Mouse (Mus musculus) heart, postnatal 4 days (tissue): ENCODE data around the gene AL607142.1. TPM values are rescaled to one million over a fixed set of nuclear protein-coding genes. Genes with fewer than 3 reads are reported as not detected.

Experiments used
- DNase-seq: peaks from one replicate; pipeline ENCODE4 v3.0.0; 2021
- total RNA-seq, 2 experiments: library from RNA; stranded (reverse); gene quantifications; 2 replicates each; pipeline ENCODE4 v1.2.3; 2021

Gene AL607142.1
- total RNA-seq, 2 experiments from 2014 or later: not detected

DNA sequence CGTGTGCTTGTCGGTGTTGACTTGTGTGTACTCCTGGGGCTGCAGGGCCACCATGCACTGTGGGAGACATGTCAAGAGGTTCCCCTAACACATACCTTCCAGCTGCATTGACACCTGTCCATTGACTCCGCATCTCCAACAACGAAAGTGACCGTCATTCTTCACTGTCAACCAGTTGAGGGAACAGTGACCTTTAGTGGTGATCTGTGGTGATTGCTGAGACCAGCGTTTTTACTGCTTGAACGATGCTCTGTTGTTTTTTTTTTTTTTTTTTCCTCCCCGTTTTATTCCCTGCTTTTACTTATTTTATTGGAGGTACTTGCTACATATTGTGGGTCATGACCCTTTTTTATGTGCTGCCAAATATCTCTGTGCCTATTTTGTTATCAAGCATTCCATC is 7.3 kb upstream of the AL607142.1 start:
- DNase-seq: no peak

DNA sequence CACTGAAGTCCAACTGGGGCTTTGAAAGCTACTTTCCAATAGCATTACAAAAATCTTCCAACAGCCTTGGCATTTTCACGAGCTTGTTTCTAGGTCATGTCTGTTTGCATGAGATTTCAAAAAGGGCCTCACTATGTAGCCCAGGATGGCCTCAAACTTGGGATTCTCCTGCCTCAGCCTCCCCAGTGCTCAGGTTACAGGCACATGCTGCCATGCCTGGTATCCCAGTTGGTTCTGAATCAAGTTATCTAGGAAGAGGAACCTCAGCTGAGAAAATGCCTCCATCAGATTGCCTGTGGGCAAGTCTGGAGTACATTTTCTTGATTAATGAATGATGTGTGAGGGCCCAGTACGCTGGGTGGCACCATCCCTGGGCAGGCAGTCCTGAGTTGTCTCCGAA is 6.6 kb upstream of the AL607142.1 start:
- DNase-seq: no peak

- DNase-seq: no peak
Measured at GRCm38 (mm10) chr4:120058794-120059193, 6.0 kb upstream of the AL607142.1 start.

GRCm38 (mm10) chr4:120061727-120062126 is 3.1 kb upstream of the AL607142.1 start:
- DNase-seq: no peak

DNA sequence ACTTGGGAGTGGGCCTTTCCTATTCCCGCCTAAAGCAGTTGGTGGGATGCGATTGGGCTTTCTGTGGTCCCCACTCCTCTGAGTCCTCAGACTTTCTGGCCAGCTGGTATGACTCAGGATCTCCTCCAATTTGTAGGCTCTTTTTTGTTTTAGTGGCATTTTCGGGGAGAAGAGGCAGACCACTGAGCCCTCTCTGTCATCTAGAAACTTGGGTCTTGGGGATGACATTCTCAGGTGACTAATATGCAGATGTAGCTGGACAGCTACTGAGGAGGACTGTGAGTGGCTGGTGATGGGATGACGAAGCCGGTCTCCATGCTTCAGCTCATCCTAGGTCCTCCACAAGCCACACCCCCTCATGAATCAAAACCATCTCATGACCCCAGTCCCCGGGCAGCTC is 2.6 kb upstream of the AL607142.1 start:
- no peak for DNase-seq

DNA sequence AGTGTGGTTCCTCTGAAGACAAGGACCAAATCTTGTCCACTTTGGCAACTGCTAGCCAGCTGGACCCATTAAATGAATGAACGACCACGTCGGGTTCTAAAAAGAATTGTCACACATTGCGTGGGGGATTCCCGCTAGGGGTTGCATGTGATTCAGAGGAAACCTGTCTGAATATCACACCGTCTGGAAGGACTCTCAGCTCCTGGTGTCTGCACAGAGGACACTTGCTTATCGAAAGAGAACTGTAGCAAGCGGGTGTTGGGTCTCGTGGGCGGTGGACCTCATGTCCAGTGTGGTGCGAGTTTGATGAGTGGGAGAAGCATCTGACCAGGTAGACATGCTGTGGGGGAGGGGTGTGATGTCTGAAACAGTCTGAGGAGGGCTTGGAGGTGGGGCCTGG is 2.0 kb upstream of the AL607142.1 start:
- DNase-seq: no peak

- DNase-seq: no peak
Measured at GRCm38 (mm10) chr4:120063353-120064124, 1.3 kb upstream of the AL607142.1 start.

DNA sequence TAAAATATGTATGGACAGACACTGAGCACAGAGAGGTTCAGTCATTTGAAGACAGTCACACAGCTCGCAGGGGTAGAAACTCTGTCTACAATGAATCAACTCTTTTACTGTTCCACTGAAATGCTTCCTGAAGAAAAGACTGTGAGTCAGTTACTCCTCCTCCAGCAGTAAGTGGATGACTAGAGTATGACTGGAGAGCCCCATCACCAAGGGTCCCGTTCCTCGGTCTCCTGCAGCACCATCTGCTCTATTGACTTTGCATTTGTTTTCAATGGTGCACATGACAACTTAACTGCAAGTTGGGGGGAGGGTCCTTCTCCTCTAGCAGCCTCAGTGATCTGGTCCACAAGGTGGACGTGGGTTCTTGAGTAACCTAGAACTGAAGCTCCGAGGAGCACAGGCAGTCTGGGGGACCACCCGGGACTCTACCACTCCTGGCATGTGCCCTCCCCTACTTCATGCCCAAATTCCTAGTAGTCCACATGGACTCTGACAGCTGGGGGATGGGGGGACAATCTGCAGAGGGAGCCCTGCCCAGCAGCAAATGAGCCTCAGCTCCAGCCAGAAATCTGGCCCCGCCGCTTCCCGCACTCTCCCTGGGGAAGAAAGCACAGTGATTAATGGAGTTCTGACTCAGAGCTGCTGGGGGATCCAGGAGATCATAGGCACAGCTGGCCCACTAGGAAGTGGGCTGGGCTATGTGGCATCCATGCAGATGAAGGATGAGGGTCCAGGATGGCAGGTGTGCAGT is 2.2 kb downstream of the AL607142.1 start:
- peak; percentile 48 for DNase-seq

GRCm38 (mm10) chr4:120067592-120068235 is 2.9 kb downstream of the AL607142.1 start:
- DNase-seq: no peak

- DNase-seq: peak; percentile 31
Measured at GRCm38 (mm10) chr4:120068883-120069581, 4.2 kb downstream of the AL607142.1 start.

DNA sequence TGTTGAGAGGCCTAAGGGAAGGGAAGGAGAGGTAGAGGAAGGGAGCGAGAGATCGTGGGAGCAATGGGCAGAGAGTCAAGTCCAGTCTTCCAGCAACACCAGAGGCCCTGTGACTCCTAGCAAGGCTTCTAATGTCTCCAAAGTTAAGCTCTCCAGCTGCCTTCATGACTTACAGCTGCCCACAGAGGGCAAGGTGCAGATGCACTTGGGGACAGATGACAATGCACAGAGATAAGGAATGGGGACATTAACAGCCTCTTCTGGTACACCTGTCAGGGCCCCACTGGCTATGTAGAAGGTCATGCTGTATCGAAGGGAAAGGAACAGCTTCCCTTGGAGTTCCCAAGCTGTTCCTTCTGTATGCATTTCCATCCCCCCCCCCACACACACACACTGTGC is 4.8 kb downstream of the AL607142.1 start:
- DNase-seq: no peak

DNA sequence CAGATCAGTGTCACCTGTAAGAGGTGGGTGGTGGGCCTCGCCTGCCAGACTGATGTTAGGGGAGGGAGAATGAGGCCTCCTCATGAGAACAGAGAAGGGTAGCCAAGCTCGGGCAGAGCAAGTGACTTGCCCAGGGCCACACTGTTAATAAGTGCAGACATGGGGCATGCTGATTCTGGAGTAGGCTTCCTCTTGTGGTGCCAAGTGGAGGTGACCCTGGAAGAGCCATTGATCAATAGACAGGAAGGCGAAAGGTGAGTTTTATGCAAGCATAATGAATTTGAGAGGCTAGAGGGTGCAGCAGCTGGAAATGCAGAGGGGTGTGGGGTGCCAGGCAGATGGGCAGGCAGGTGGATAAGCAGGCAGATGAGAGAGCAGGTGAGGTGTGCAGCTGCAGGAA is 6.6 kb downstream of the AL607142.1 start:
- no peak for DNase-seq

DNA sequence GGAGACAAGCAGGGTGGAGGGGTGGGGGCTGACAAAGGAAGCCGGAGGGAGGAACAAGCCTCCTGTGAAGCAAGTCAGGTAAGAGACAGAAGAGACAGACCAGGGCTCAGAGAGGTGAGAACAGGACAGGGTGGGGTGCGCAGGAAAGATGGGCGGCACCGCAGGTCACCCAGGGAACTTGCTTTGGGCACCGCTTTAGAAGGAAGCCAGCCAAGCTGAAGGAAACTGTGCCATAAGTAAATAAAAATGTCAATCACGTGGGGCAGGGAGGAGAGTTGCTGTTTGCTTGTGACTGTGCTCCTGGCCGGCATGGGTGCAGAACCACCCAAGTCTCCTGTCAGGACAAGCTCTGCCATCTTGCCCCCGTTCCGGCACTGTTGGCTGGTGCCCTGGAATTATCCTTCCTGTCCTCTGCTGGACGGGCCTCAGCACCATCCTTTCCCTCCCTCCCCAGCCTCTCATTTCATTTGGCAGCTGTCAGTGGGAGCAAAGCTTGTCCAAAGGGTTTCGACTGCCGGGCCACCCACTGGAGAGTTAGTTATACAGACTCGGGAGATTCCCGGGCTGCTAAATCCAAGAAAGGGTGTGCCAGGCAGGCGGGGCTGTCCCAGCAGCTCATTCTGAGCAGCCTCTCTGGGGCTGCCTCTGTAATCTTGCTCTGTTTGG is 7.2 kb downstream of the AL607142.1 start:
- no peak for DNase-seq

DNA sequence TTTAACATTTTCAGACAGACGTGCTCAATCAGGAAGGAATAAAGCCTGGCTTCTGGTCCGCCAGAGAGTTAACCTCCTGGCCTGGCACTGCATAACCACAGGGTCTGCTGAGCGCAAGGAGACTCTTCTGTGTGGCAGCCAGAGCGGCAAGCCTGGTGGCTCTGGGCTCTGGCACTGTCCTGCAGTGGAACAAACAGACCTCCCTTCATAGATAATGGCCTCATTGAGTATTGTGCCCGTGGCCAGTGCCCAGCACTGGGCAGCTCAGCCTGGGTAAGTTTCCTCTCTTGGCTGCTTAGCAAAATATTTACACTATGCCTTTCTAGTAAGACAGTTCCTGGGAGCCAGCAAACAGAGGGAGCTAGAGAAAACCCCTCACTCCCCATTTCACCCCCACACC is 9.3 kb downstream of the AL607142.1 start:
- DNase-seq: peak; percentile 21

DNA sequence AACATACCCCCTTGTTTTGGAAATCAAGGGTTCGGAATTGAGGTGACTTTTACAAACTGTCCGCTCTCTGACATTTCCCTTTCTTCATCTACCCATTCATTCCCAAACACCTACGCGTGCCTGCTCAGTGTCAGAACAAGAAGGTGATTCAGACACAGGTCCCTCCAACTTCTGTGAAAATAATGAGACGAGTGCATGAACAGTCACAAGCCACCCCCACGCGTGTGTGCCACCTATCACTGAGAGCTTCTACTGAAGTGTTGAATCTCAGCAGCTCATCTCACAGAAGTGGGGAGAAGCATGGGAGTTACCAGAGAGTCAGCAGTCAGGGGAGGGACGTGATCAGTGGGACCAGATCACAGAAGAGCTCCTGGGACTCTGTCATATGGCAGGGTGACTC is 12.5 kb downstream of the AL607142.1 start:
- no peak for DNase-seq

- DNase-seq: no peak
Measured at GRCm38 (mm10) chr4:120082527-120082926, 17.7 kb downstream of the AL607142.1 start.

GRCm38 (mm10) chr4:120083700-120084099 is 18.9 kb downstream of the AL607142.1 start:
- peak; percentile 38 for DNase-seq

DNA sequence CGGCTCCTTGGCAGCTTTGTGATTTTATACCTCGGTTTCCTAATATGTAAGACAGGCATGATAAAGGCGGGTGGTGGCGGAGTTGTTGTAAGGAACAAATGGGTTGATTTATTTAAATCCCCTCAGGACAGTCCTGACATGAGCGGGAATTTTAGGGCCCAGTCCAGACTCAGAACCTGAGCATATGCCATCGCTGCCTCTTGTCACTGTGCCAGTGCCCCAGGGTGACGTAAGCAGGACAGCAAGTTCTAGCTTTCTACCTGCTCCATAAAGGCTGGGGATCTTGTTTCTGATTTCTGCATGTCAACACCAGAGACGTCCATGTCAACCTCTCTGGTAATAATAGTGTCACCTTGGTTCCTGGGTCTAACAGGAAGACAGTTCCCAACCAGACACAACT is 24.7 kb downstream of the AL607142.1 start:
- DNase-seq: no peak

DNA sequence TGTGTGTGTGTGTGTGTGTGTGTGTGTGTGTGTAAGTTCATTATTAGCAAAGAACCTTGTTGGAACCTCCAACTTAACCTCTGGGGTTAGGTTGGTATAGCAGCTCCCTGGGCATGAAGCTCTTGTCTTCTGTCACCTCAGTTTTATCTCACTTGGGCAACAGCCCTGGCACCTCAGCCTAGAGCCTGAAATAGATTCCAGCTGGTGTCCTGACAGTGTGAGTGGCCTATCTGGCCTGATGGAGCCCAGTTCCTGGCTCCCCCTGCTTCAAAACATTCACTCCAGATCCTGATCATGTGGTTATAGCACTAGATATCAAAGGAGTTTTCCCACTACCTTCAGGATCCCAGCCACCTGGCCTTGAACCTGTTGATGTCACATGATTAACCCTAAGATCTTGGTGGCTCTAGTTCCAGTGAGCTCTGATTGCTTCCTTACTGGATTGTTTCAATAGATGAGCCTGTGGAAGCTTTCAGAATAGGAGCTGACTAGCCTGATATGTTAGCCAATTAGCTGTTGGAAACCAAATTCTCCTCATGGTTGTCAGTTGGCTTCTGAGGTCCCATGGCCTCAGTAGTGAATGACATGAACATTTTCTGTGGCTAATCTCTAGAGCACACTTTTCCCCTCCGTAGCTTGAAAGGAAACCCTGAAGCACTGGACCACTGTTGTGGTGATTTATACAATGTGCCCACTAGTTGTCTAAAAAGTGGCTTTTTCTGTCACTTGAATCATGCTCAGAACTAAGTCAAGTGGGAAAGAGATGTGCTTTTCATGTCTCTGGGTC is 27.4 kb downstream of the AL607142.1 start:
- DNase-seq: peak; percentile 67

DNA sequence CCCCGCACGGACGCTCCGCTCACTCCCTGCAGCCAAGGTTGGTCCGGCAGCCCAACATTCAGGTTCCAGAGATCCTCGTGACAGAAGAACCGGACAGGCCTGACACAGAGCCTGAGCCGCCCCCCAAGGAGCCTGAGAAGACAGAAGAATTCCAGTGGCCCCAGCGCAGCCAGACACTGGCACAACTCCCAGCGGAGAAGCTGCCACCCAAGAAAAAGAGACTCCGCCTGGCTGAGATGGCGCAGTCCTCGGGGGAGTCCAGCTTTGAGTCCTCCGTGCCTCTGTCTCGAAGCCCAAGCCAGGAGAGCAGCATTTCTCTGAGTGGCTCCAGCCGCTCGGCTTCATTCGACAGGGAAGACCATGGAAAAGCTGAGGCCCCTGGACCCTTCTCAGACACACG is 32.1 kb downstream of the AL607142.1 start:
- DNase-seq: no peak

DNA sequence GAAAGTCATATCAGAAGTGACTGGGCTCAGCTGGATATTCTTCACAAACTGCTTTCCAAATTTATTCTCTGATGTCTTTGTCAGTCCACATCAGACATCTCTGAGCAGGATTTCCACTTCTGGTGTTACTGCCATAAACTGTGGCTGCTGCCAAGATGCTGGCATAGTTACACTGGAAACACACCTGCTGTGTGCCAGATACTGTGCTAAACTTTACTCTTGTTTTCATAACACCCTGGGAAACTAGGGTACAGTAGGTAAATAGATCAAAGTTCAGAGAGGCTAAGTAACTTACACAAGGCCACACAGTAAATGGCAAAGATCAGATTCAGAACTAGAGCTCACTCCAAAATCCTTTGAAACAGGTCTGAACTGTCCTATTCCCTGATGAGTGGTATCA is 36.4 kb downstream of the AL607142.1 start:
- no peak for DNase-seq
